22 mouse cellular contexts compared by ENCODE assay signal in genomic region chr11:100879321-100880078, GRCm38 (mm10). TPM values are rescaled to one million over a fixed set of nuclear protein-coding genes. Genes with fewer than 3 reads are reported as not detected.
DNase-seq lines count a peak whose midpoint lies in the region; ATAC-seq and TF ChIP-seq lines count a peak whose summit lies in the region.
"Had no signal": no experiment of that assay in that cellular context is flagged by ENCODE, and none has a peak within 500 bp of the region (broad histone marks: within the 10 kb centered on the region; RNA-seq: fewer than 3 reads in every experiment).

No protein-coding gene starts in this region.

- H3K9ac ChIP-seq in liver, embryonic 11.5 days (ENCODE audit: low read depth, low read length): no peak overlapping the region
- no peak overlapping the region for H3K9ac ChIP-seq in liver, postnatal 0 days (replicated peaks)
- H3K9ac ChIP-seq in stomach, postnatal 0 days (ENCODE audit: low read length): no peak overlapping the region
- no peak overlapping the region for H3K9ac ChIP-seq in intestine, embryonic 15.5 days
- H3K9ac ChIP-seq: forebrain, embryonic 12.5 days; kidney, embryonic 15.5 days; limb, embryonic 13.5 days; lung, embryonic 15.5 days; neural tube, embryonic 15.5 days had no signal

- H3K36me3 ChIP-seq in thymus, adult 2 months (ENCODE audit: control insufficient read depth, insufficient read depth, low read length): peaks cover 67% of the 10 kb centered on the region
- peaks cover 13% of the 10 kb centered on the region for H3K36me3 ChIP-seq in liver, embryonic 11.5 days (ENCODE audit: control insufficient read depth, insufficient read depth, low read length)
- peaks cover 30% of the 10 kb centered on the region for H3K36me3 ChIP-seq in liver, postnatal 0 days (replicated peaks; ENCODE audit: insufficient read depth, low read length)
- H3K36me3 ChIP-seq in stomach, postnatal 0 days (ENCODE audit: control insufficient read depth, insufficient read depth, low read length): peaks cover 7% of the 10 kb centered on the region; the same call in 1 of the 2 replicates
- no peaks in the 10 kb centered on the region for H3K36me3 ChIP-seq in intestine, embryonic 15.5 days
- H3K36me3 ChIP-seq: forebrain, embryonic 12.5 days; hindbrain, embryonic 10.5 days; kidney, embryonic 15.5 days; limb, embryonic 13.5 days; lung, embryonic 15.5 days had no signal

- TF ChIP-seq POLR2A in thymus, adult 2 months (IDR thresholded peaks at IDR 0.05; ENCODE audit: control insufficient read depth, extremely low read depth, insufficient read depth, low read length, poor library complexity): no peak

- no peak for DNase-seq in thymus, adult 2 months
- no peak for DNase-seq in thymus, postnatal 25 days
- DNase-seq in liver, embryonic 11.5 days (ENCODE audit: low spot score): no peak
- no peak for DNase-seq in liver, postnatal 0 days
- DNase-seq in stomach, postnatal 0 days (ENCODE audit: low spot score): peak; percentile 76
- no peak for DNase-seq in frontal cortex, postnatal 14 days (ENCODE audit: low spot score in 2 of 2)
- no peak for DNase-seq in T-cell, adult 2 months (ENCODE audit: low spot score)
- DNase-seq: adrenal gland, postnatal 25 days; cerebellum, adult 9-11 months; lung, postnatal 36 days; right cerebral cortex, adult 18-20 months; right cerebral cortex, postnatal 4 days had no signal

- H3K9me3 ChIP-seq in liver, embryonic 11.5 days (ENCODE audit: control insufficient read depth, low read length): no peaks in the 10 kb centered on the region
- no peaks in the 10 kb centered on the region for H3K9me3 ChIP-seq in liver, postnatal 0 days (ENCODE audit: low read length)
- no peaks in the 10 kb centered on the region for H3K9me3 ChIP-seq in stomach, postnatal 0 days (ENCODE audit: control insufficient read depth, low read length)
- H3K9me3 ChIP-seq in intestine, embryonic 15.5 days: no peaks in the 10 kb centered on the region
- H3K9me3 ChIP-seq: forebrain, embryonic 12.5 days; hindbrain, embryonic 10.5 days; kidney, embryonic 15.5 days; limb, embryonic 13.5 days; lung, embryonic 15.5 days; neural tube, embryonic 15.5 days had no signal

- no peak for TF ChIP-seq EP300 in liver, postnatal 0 days (IDR thresholded peaks at IDR 0.05; ENCODE audit: low read depth)
- TF ChIP-seq EP300 in stomach, postnatal 0 days (optimal IDR thresholded peaks at IDR 0.05): no peak

- 80% methylated on average over 15 of the region's 15 CpGs for WGBS in thymus, adult 2 months
- WGBS in liver, embryonic 11.5 days: 50% methylated on average over 15 of the region's 15 CpGs
- WGBS in liver, postnatal 0 days (ENCODE audit: insufficient replicate concordance): 52% methylated on average over 15 of the region's 15 CpGs
- 70% methylated on average over 15 of the region's 15 CpGs for WGBS in stomach, postnatal 0 days
- 75% methylated on average over 15 of the region's 15 CpGs for WGBS in intestine, embryonic 15.5 days

- H3K4me3 ChIP-seq in thymus, adult 2 months (ENCODE audit: control insufficient read depth, insufficient read depth, low read length): no peak overlapping the region
- no peak overlapping the region for H3K4me3 ChIP-seq in liver, embryonic 11.5 days (ENCODE audit: low read depth, low read length)
- no peak overlapping the region for H3K4me3 ChIP-seq in liver, postnatal 0 days (ENCODE audit: low read depth, low read length)
- H3K4me3 ChIP-seq in stomach, postnatal 0 days (ENCODE audit: low read depth, low read length): no peak overlapping the region
- H3K4me3 ChIP-seq in intestine, embryonic 15.5 days (replicated peaks): no peak overlapping the region
- H3K4me3 ChIP-seq: forebrain, embryonic 12.5 days; hindbrain, embryonic 10.5 days; kidney, embryonic 15.5 days; limb, embryonic 13.5 days; lung, embryonic 15.5 days; neural tube, embryonic 15.5 days had no signal

- no peak overlapping the region for H3K4me2 ChIP-seq in liver, embryonic 11.5 days
- no peak overlapping the region for H3K4me2 ChIP-seq in liver, postnatal 0 days (ENCODE audit: low read depth, low read length)
- no peak overlapping the region for H3K4me2 ChIP-seq in stomach, postnatal 0 days (replicated peaks; ENCODE audit: low read depth)
- H3K4me2 ChIP-seq in intestine, embryonic 15.5 days (replicated peaks): no peak overlapping the region
- H3K4me2 ChIP-seq: forebrain, embryonic 12.5 days; kidney, embryonic 15.5 days; limb, embryonic 13.5 days; lung, embryonic 15.5 days; midbrain, embryonic 11.5 days; neural tube, embryonic 15.5 days had no signal

- peak; percentile 81 for ATAC-seq in liver, embryonic 11.5 days (replicated peaks; ENCODE audit: low FRiP score)
- peak; percentile 31; the same call in 1 of the 2 replicates for ATAC-seq in liver, postnatal 0 days
- peak; percentile 82 for ATAC-seq in stomach, postnatal 0 days (ENCODE audit: low FRiP score, low TSS enrichment)
- ATAC-seq in intestine, embryonic 15.5 days: no peak
- ATAC-seq: hindbrain, embryonic 16.5 days; intestine, postnatal 0 days had no signal

- peak overlapping the region; percentile 54; the same call in 1 of the 2 replicates for H3K27ac ChIP-seq in thymus, adult 2 months (ENCODE audit: control insufficient read depth, insufficient read depth, low read length)
- H3K27ac ChIP-seq in liver, embryonic 11.5 days (ENCODE audit: low read depth, low read length): peak overlapping the region; percentile 70
- H3K27ac ChIP-seq in liver, postnatal 0 days (ENCODE audit: low read depth): no peak overlapping the region
- no peak overlapping the region; the same call in 1 of the 2 replicates for H3K27ac ChIP-seq in stomach, postnatal 0 days (replicated peaks)
- no peak overlapping the region for H3K27ac ChIP-seq in intestine, embryonic 15.5 days
- H3K27ac ChIP-seq: forebrain, embryonic 12.5 days; hindbrain, embryonic 10.5 days; kidney, embryonic 15.5 days; limb, embryonic 13.5 days; lung, embryonic 15.5 days; neural tube, embryonic 15.5 days had no signal

- no peak for TF ChIP-seq CTCF in thymus, adult 2 months (IDR thresholded peaks at IDR 0.05; ENCODE audit: borderline replicate concordance, control insufficient read depth, extremely low read depth, insufficient read depth, low read length, poor library complexity)
- no peak for TF ChIP-seq CTCF in liver, postnatal 0 days (IDR thresholded peaks at IDR 0.05; ENCODE audit: low read depth)
- TF ChIP-seq CTCF in stomach, postnatal 0 days (IDR thresholded peaks at IDR 0.05; ENCODE audit: low read depth): peak; percentile 31; the same call in 1 of the 2 replicates

- peaks cover 32% of the 10 kb centered on the region for H3K4me1 ChIP-seq in thymus, adult 2 months (replicated peaks; ENCODE audit: control insufficient read depth, insufficient read depth, low read length)
- peaks cover 28% of the 10 kb centered on the region for H3K4me1 ChIP-seq in liver, embryonic 11.5 days (replicated peaks; ENCODE audit: control insufficient read depth, insufficient read depth, low read length)
- H3K4me1 ChIP-seq in liver, postnatal 0 days (ENCODE audit: insufficient read depth): no peaks in the 10 kb centered on the region
- H3K4me1 ChIP-seq in stomach, postnatal 0 days (replicated peaks; ENCODE audit: control insufficient read depth, insufficient read depth): no peaks in the 10 kb centered on the region
- H3K4me1 ChIP-seq in intestine, embryonic 15.5 days (replicated peaks): no peaks in the 10 kb centered on the region
- H3K4me1 ChIP-seq: forebrain, embryonic 12.5 days; limb, embryonic 13.5 days; lung, embryonic 15.5 days; neural tube, embryonic 15.5 days had no signal

- H3K27me3 ChIP-seq in thymus, adult 2 months (ENCODE audit: control insufficient read depth, insufficient read depth, low read length): no peaks in the 10 kb centered on the region
- no peaks in the 10 kb centered on the region for H3K27me3 ChIP-seq in liver, embryonic 11.5 days (replicated peaks; ENCODE audit: control insufficient read depth, insufficient read depth, low read length)
- no peaks in the 10 kb centered on the region for H3K27me3 ChIP-seq in liver, postnatal 0 days (ENCODE audit: insufficient read depth, low read length)
- no peaks in the 10 kb centered on the region for H3K27me3 ChIP-seq in stomach, postnatal 0 days (ENCODE audit: control insufficient read depth, insufficient read depth, low read length)
- H3K27me3 ChIP-seq in intestine, embryonic 15.5 days (replicated peaks): no peaks in the 10 kb centered on the region
- H3K27me3 ChIP-seq: forebrain, embryonic 12.5 days; kidney, embryonic 15.5 days; limb, embryonic 13.5 days; lung, embryonic 15.5 days; neural tube, embryonic 15.5 days had no signal

RNA-seq across cellular contexts. Expression of gene Stat5a, which starts 20.3 kb away (rescaled TPM):
- 136 and 161 TPM in 2 replicates for polyA plus RNA-seq in thymus, adult 2 months (2012; rRNA removed)
- 26.3 and 27.8 TPM in 2 replicates for polyA plus RNA-seq in liver, embryonic 11.5 days (2014; fragmentation: Nextera tagmentation; extraction: Ambion mirVana)
- polyA plus RNA-seq in liver, postnatal 0 days (2015; fragmentation: Nextera tagmentation; extraction: Ambion mirVana): 4.7 and 6.0 TPM in 2 replicates
- 13.0 and 13.5 TPM in 2 replicates for polyA plus RNA-seq in stomach, postnatal 0 days (2015; fragmentation: Nextera tagmentation; extraction: Ambion mirVana)
- polyA plus RNA-seq in intestine, embryonic 15.5 days (2015; fragmentation: Nextera tagmentation; extraction: Ambion mirVana): 5.5 and 6.0 TPM in 2 replicates

RNA-seq across cellular contexts. Expression of gene Stat5b, which starts 29.0 kb away (rescaled TPM):
- 178 and 204 TPM in 2 replicates for polyA plus RNA-seq in thymus, adult 2 months (2012; rRNA removed)
- 46.0 and 50.1 TPM in 2 replicates for polyA plus RNA-seq in liver, embryonic 11.5 days (2014; fragmentation: Nextera tagmentation; extraction: Ambion mirVana)
- 15.4 and 16.4 TPM in 2 replicates for polyA plus RNA-seq in liver, postnatal 0 days (2015; fragmentation: Nextera tagmentation; extraction: Ambion mirVana)
- polyA plus RNA-seq in stomach, postnatal 0 days (2015; fragmentation: Nextera tagmentation; extraction: Ambion mirVana): 16.1 and 17.3 TPM in 2 replicates
- polyA plus RNA-seq in intestine, embryonic 15.5 days (2015; fragmentation: Nextera tagmentation; extraction: Ambion mirVana): 24.2 and 26.8 TPM in 2 replicates

RNA-seq across cellular contexts. Expression of gene Stat3, which starts 59.8 kb away (rescaled TPM):
- polyA plus RNA-seq in thymus, adult 2 months (2012; rRNA removed): 140 and 147 TPM in 2 replicates
- 52.9 and 57.3 TPM in 2 replicates for polyA plus RNA-seq in liver, embryonic 11.5 days (2014; fragmentation: Nextera tagmentation; extraction: Ambion mirVana)
- polyA plus RNA-seq in liver, postnatal 0 days (2015; fragmentation: Nextera tagmentation; extraction: Ambion mirVana): 44.9 and 53.7 TPM in 2 replicates
- 47.7 and 55.1 TPM in 2 replicates for polyA plus RNA-seq in stomach, postnatal 0 days (2015; fragmentation: Nextera tagmentation; extraction: Ambion mirVana)
- polyA plus RNA-seq in intestine, embryonic 15.5 days (2015; fragmentation: Nextera tagmentation; extraction: Ambion mirVana): 45.8 and 48.9 TPM in 2 replicates

Comparison
In these comparisons a context has a peak if more than half of its experiments do, and no peak if none do; other contexts are left out.
1. H3K27ac ChIP-seq: peak in thymus, adult 2 months (single experiment) and liver, embryonic 11.5 days (single experiment); none in liver, postnatal 0 days (single experiment), stomach, postnatal 0 days (single experiment) and intestine, embryonic 15.5 days (single experiment).